Mouse (Mus musculus) urinary bladder, postnatal 0 days (tissue): ENCODE results near the gene Tal1. TPM values are rescaled to one million over a fixed set of nuclear protein-coding genes. Genes with fewer than 3 reads are reported as not detected.

Experiments used
- polyA plus RNA-seq: library from polyadenylated mRNA; unstranded; fragments of >200 nt; fragmentation: Nextera tagmentation; extraction: Ambion mirVana; gene quantifications from 2 replicates; pipeline ENCODE4 v1.2.1, GENCODE M21; 2015

The Tal1 gene
- polyA plus RNA-seq: 0.18 and 0.39 TPM in 2 replicates

GRCm38 (mm10) chr4:115056371-115056920 lies at the start of gene Tal1:
TSS of gene Tal1 (plus strand) at chr4:115056426.

GRCm38 (mm10) chr4:115088611-115089338 lies 32.5 kb downstream of the Tal1 start, which contains the start of gene Pdzk1ip1:
TSS of gene Pdzk1ip1 (plus strand) at chr4:115088708.

Other genes starting within 250 kb of the Tal1 start
- not detected in 2 replicates for gene Gm12830, start 234.7 kb upstream of the Tal1 start, polyA plus RNA-seq
- gene Foxd2, start 147.6 kb upstream of the Tal1 start, polyA plus RNA-seq: 0.16 and 0.18 TPM in 2 replicates
- not detected in 2 replicates for gene Foxe3, start 130.4 kb upstream of the Tal1 start, polyA plus RNA-seq
- gene Cmpk1, start 69.2 kb upstream of the Tal1 start, polyA plus RNA-seq: 117 and 148 TPM in 2 replicates
- 1.7 and 3.2 TPM in 2 replicates for gene Stil, start 56.3 kb upstream of the Tal1 start, polyA plus RNA-seq
- gene Pdzk1ip1, start 32.3 kb downstream of the Tal1 start, polyA plus RNA-seq: 57.7 and 58.1 TPM in 2 replicates
- not detected in 2 replicates for gene Cyp4x1, start 77.9 kb downstream of the Tal1 start, polyA plus RNA-seq
- gene Cyp4a29, start 185.7 kb downstream of the Tal1 start, polyA plus RNA-seq: not detected in 2 replicates
- gene Cyp4a12a, start 242.6 kb downstream of the Tal1 start, polyA plus RNA-seq: not detected in 2 replicates